ENCODE assay signal across 10 mouse cellular contexts in the genomic region with DNA sequence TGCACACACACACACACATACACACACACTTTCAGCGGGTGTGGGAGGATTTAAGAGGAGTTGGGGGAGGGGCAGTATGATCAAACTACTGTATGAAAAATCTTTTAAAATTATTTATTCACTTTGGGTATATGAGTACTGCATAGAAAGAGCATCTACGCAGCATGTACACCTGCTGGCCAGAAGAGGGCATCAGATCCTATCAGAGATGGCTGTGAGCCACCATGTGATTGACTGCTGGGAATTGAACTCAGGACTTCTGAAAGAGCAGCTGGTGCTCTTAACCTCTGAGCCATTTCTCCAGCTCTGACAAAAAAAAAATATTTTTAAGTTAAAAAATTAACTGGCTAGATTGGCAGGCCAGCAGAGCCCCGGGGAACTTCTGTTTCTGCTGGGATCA. TPM values are rescaled to one million over a fixed set of nuclear protein-coding genes. Genes with fewer than 3 reads are reported as not detected.
DNase-seq lines count a peak whose midpoint lies in the region; ATAC-seq and TF ChIP-seq lines count a peak whose summit lies in the region.
"Had no signal": no experiment of that assay in that cellular context is flagged by ENCODE, and none has a peak within 500 bp of the region (broad histone marks: within the 10 kb centered on the region; RNA-seq: fewer than 3 reads in every experiment).

No protein-coding gene starts in this region.

- H3K4me2 ChIP-seq in kidney, embryonic 16.5 days (replicated peaks; ENCODE audit: low read depth, low read length) = no peak overlapping the region
- no peak overlapping the region for H3K4me2 ChIP-seq in forebrain, embryonic 12.5 days
- H3K4me2 ChIP-seq: embryonic facial prominence, embryonic 15.5 days; midbrain, embryonic 12.5 days had no signal

- H3K4me3 ChIP-seq in kidney, adult 2 months (ENCODE audit: insufficient read depth, low read depth, low read length) = no peak overlapping the region
- no peak overlapping the region for H3K4me3 ChIP-seq in kidney, embryonic 16.5 days (ENCODE audit: low read length)
- H3K4me3 ChIP-seq in ES-Bruce4 (ENCODE audit: low read depth, low read length) = no peak overlapping the region
- H3K4me3 ChIP-seq in forebrain, embryonic 12.5 days (replicated peaks) = no peak overlapping the region
- H3K4me3 ChIP-seq: embryonic facial prominence, embryonic 15.5 days; midbrain, embryonic 12.5 days had no signal

- no peaks in the 10 kb centered on the region for H3K27me3 ChIP-seq in kidney, adult 2 months (replicated peaks; ENCODE audit: control insufficient read depth, insufficient read depth, low read length)
- H3K27me3 ChIP-seq in kidney, embryonic 16.5 days (ENCODE audit: insufficient read depth, low read length) = peaks cover 8% of the 10 kb centered on the region
- H3K27me3 ChIP-seq in ES-Bruce4 (ENCODE audit: control insufficient read depth, insufficient read depth, low read length, poor library complexity, severe bottlenecking) = no peaks in the 10 kb centered on the region
- H3K27me3 ChIP-seq in forebrain, embryonic 12.5 days = peaks cover 46% of the 10 kb centered on the region

- DNase-seq in kidney, adult 2 months = peak; percentile 67
- DNase-seq in brain, adult 2 months (ENCODE audit: low read depth, low spot score) = peak; percentile 81
- DNase-seq in lung, postnatal 14 days = peak; percentile 44
- no peak for DNase-seq in frontal cortex, postnatal 36 days (ENCODE audit: low spot score in 2 of 2)

- no peaks in the 10 kb centered on the region for H3K9me3 ChIP-seq in kidney, embryonic 16.5 days (ENCODE audit: low read length)
- no peaks in the 10 kb centered on the region; the same call in 1 of the 2 replicates for H3K9me3 ChIP-seq in ES-Bruce4 (replicated peaks; ENCODE audit: control insufficient read depth, insufficient read depth, low read length, poor library complexity, severe bottlenecking)
- H3K9me3 ChIP-seq in forebrain, embryonic 12.5 days = no peaks in the 10 kb centered on the region
- H3K9me3 ChIP-seq: embryonic facial prominence, embryonic 15.5 days; midbrain, embryonic 12.5 days had no signal

- no peak overlapping the region for H3K27ac ChIP-seq in kidney, adult 2 months (ENCODE audit: insufficient read depth, low read depth, low read length)
- no peak overlapping the region for H3K27ac ChIP-seq in kidney, embryonic 16.5 days (ENCODE audit: low read length)
- no peak overlapping the region for H3K27ac ChIP-seq in ES-Bruce4 (ENCODE audit: insufficient read depth, low read length)
- H3K27ac ChIP-seq in forebrain, embryonic 12.5 days = no peak overlapping the region
- H3K27ac ChIP-seq: embryonic facial prominence, embryonic 15.5 days; midbrain, embryonic 12.5 days had no signal

- peak; percentile 62 for TF ChIP-seq CTCF in kidney, adult 2 months (conservative IDR thresholded peaks at IDR 0.05; ENCODE audit: insufficient read depth, insufficient read length, low read depth, low read length)
- peak; percentile 40 for TF ChIP-seq CTCF in ES-Bruce4 (IDR thresholded peaks at IDR 0.05; ENCODE audit: low read depth, low read length)

- TF ChIP-seq POLR2A in kidney, adult 2 months (IDR thresholded peaks at IDR 0.05; ENCODE audit: low read depth, low read length) = no peak
- no peak for TF ChIP-seq POLR2A in ES-Bruce4 (IDR thresholded peaks at IDR 0.05; ENCODE audit: insufficient read depth, low read length)

- WGBS in kidney, adult 2 months = 53% methylated on average over 3 of the region's 3 CpGs
- WGBS in kidney, embryonic 16.5 days = 62% methylated on average over 3 of the region's 3 CpGs
- 57% methylated on average over 3 of the region's 3 CpGs for WGBS in forebrain, embryonic 12.5 days

- H3K36me3 ChIP-seq in kidney, adult 2 months (ENCODE audit: control insufficient read depth, insufficient read depth, low read length) = no peaks in the 10 kb centered on the region
- no peaks in the 10 kb centered on the region for H3K36me3 ChIP-seq in kidney, embryonic 16.5 days (ENCODE audit: insufficient read depth, low read length)
- no peaks in the 10 kb centered on the region for H3K36me3 ChIP-seq in ES-Bruce4 (ENCODE audit: control insufficient read depth, insufficient read depth, low read length, poor library complexity, severe bottlenecking)
- H3K36me3 ChIP-seq in forebrain, embryonic 12.5 days (replicated peaks) = no peaks in the 10 kb centered on the region
- H3K36me3 ChIP-seq: embryonic facial prominence, embryonic 15.5 days; midbrain, embryonic 12.5 days had no signal

- no peaks in the 10 kb centered on the region for H3K4me1 ChIP-seq in kidney, adult 2 months (ENCODE audit: control insufficient read depth, insufficient read depth, low read length)
- peaks cover 4% of the 10 kb centered on the region; the same call in 1 of the 2 replicates for H3K4me1 ChIP-seq in kidney, embryonic 16.5 days (ENCODE audit: insufficient read depth, low read length)
- H3K4me1 ChIP-seq in ES-Bruce4 (ENCODE audit: control insufficient read depth, insufficient read depth, low read length) = peaks cover 10% of the 10 kb centered on the region
- peaks cover 8% of the 10 kb centered on the region for H3K4me1 ChIP-seq in forebrain, embryonic 12.5 days

- H3K9ac ChIP-seq in kidney, embryonic 16.5 days (replicated peaks; ENCODE audit: low read length) = no peak overlapping the region
- no peak overlapping the region for H3K9ac ChIP-seq in ES-Bruce4 (ENCODE audit: low read depth, poor library complexity, severe bottlenecking)
- no peak overlapping the region for H3K9ac ChIP-seq in forebrain, embryonic 12.5 days
- H3K9ac ChIP-seq: embryonic facial prominence, embryonic 15.5 days; midbrain, embryonic 12.5 days had no signal

- no peak for TF ChIP-seq EP300 in ES-Bruce4 (IDR thresholded peaks at IDR 0.05; ENCODE audit: insufficient read depth, low read depth, low read length)

- no peak for ATAC-seq in kidney, embryonic 16.5 days (ENCODE audit: low FRiP score, low TSS enrichment)
- no peak for ATAC-seq in forebrain, embryonic 12.5 days (ENCODE audit: low FRiP score)

RNA-seq across cellular contexts. Expression of gene Neurl1a, which starts 4.1 kb away (rescaled TPM):
- 1.3 and 2.3 TPM in 2 replicates for polyA plus RNA-seq in kidney, adult 2 months (2012; rRNA removed)
- 5.5 and 6.0 TPM in 2 replicates for polyA plus RNA-seq in kidney, embryonic 16.5 days (2015; fragmentation: Nextera tagmentation; extraction: Ambion mirVana)
- 8.1 and 9.0 TPM in 2 replicates for polyA plus RNA-seq in ES-Bruce4 (2011; ENCODE audit: insufficient read depth, insufficient read length, low read depth, missing spikeins)
- polyA plus RNA-seq in forebrain, embryonic 12.5 days (2016; fragmentation: Nextera tagmentation; extraction: Ambion mirVana) = 4.0 and 4.6 TPM in 2 replicates

RNA-seq across cellular contexts. Expression of gene Calhm3, which starts 17.0 kb away (rescaled TPM):
- polyA plus RNA-seq in kidney, adult 2 months (2012; rRNA removed) = not detected in 2 replicates
- not detected in 2 replicates for polyA plus RNA-seq in kidney, embryonic 16.5 days (2015; fragmentation: Nextera tagmentation; extraction: Ambion mirVana)
- polyA plus RNA-seq in ES-Bruce4 (2011; ENCODE audit: insufficient read depth, insufficient read length, low read depth, missing spikeins) = not detected in 2 replicates
- not detected in 2 replicates for polyA plus RNA-seq in forebrain, embryonic 12.5 days (2016; fragmentation: Nextera tagmentation; extraction: Ambion mirVana)
- polyA plus RNA-seq: embryonic facial prominence, embryonic 15.5 days; large intestine, adult 2 months; midbrain, embryonic 12.5 days had no signal

RNA-seq across cellular contexts. Expression of gene Calhm1, which starts 30.5 kb away (rescaled TPM):
- polyA plus RNA-seq in kidney, adult 2 months (2012; rRNA removed) = not detected in 2 replicates
- not detected in 2 replicates for polyA plus RNA-seq in kidney, embryonic 16.5 days (2015; fragmentation: Nextera tagmentation; extraction: Ambion mirVana)
- polyA plus RNA-seq in ES-Bruce4 (2011; ENCODE audit: insufficient read depth, insufficient read length, low read depth, missing spikeins) = not detected in 2 replicates
- not detected in 2 replicates for polyA plus RNA-seq in forebrain, embryonic 12.5 days (2016; fragmentation: Nextera tagmentation; extraction: Ambion mirVana)
- polyA plus RNA-seq: embryonic facial prominence, embryonic 15.5 days; large intestine, adult 2 months; midbrain, embryonic 12.5 days had no signal

RNA-seq across cellular contexts. Expression of gene Calhm2, which starts 36.4 kb away (rescaled TPM):
- 5.4 and 5.7 TPM in 2 replicates for polyA plus RNA-seq in kidney, adult 2 months (2012; rRNA removed)
- 8.5 and 8.7 TPM in 2 replicates for polyA plus RNA-seq in kidney, embryonic 16.5 days (2015; fragmentation: Nextera tagmentation; extraction: Ambion mirVana)
- polyA plus RNA-seq in ES-Bruce4 (2011; ENCODE audit: insufficient read depth, insufficient read length, low read depth, missing spikeins) = 0.90 and 0.99 TPM in 2 replicates
- 1.1 and 1.8 TPM in 2 replicates for polyA plus RNA-seq in forebrain, embryonic 12.5 days (2016; fragmentation: Nextera tagmentation; extraction: Ambion mirVana)

Comparison
In these comparisons a context has a peak if more than half of its experiments do, and no peak if none do; other contexts are left out.
1. DNase-seq: peak in kidney, adult 2 months (single experiment), brain, adult 2 months (single experiment) and lung, postnatal 14 days (single experiment); none in frontal cortex, postnatal 36 days (0 of 2).